Mouse (Mus musculus) liver (tissue): ENCODE data around the gene Slc4a5.
A peak's percentile ranks its signal among the peaks of the same experiment; 100 is the strongest.
"Not testable (repeated sequence)": the region's sequence is repeated elsewhere in the genome, so short reads cannot be mapped to it uniquely, and the experiment has no call there.

Experiments
- DNase-seq: peaks from one replicate; pipeline ENCODE4 v3.0.0-alpha.2; 2020; ENCODE audit warnings: mixed read lengths

Gene Slc4a5

GRCm38 (mm10) chr6:83312514-83312913 lies 92.9 kb downstream of the Slc4a5 start:
- DNase-seq = peak; percentile 80

- DNase-seq = no peak
These were observed 95.7 kb downstream of the Slc4a5 start for GRCm38 (mm10) chr6:83315293-83315692.

GRCm38 (mm10) chr6:83316022-83316421 lies 96.4 kb downstream of the Slc4a5 start:
- peak; percentile 81 for DNase-seq

GRCm38 (mm10) chr6:83317108-83317741 lies 97.6 kb downstream of the Slc4a5 start:
- DNase-seq = peak; percentile 94

GRCm38 (mm10) chr6:83321927-83322326 lies 102.3 kb downstream of the Slc4a5 start:
- DNase-seq = no peak

- DNase-seq = no peak
These were observed 103.2 kb downstream of the Slc4a5 start for GRCm38 (mm10) chr6:83322794-83323193.

GRCm38 (mm10) chr6:83323652-83324419 lies 104.2 kb downstream of the Slc4a5 start:
- DNase-seq = peak; percentile 32

- peak; percentile 95 for DNase-seq
These were observed 106.1 kb downstream of the Slc4a5 start, which contains the start of the genes Mthfd2 and Mob1a for GRCm38 (mm10) chr6:83325525-83326393. Gene Mthfd2 (minus strand): TSS chr6:83325908. Gene Mob1a (plus strand): TSS chr6:83326016.

- DNase-seq = no peak
These were observed 106.7 kb downstream of the Slc4a5 start for GRCm38 (mm10) chr6:83326394-83326736.

- no peak for DNase-seq
These were observed 107.1 kb downstream of the Slc4a5 start for GRCm38 (mm10) chr6:83326761-83327160.

- no peak for DNase-seq
These were observed 108.1 kb downstream of the Slc4a5 start for GRCm38 (mm10) chr6:83327591-83328190.

GRCm38 (mm10) chr6:83341387-83341786 lies 121.8 kb downstream of the Slc4a5 start:
- no peak for DNase-seq

- no peak for DNase-seq
These were observed 123.3 kb downstream of the Slc4a5 start for GRCm38 (mm10) chr6:83342957-83343356.

- not testable (repeated sequence) for DNase-seq
These were observed 125.7 kb downstream of the Slc4a5 start for GRCm38 (mm10) chr6:83345285-83345684.

GRCm38 (mm10) chr6:83347916-83348315 lies 128.3 kb downstream of the Slc4a5 start:
- DNase-seq = no peak

GRCm38 (mm10) chr6:83348873-83349272 lies 129.2 kb downstream of the Slc4a5 start, which contains the start of gene Bola3:
Gene Bola3 (plus strand): TSS chr6:83349147.
- no peak for DNase-seq

GRCm38 (mm10) chr6:83349274-83349958 lies 129.8 kb downstream of the Slc4a5 start:
- peak; percentile 96 for DNase-seq

- DNase-seq = no peak
These were observed 130.5 kb downstream of the Slc4a5 start for GRCm38 (mm10) chr6:83350172-83350571.

GRCm38 (mm10) chr6:83350851-83351405 lies 131.3 kb downstream of the Slc4a5 start:
- DNase-seq = peak; percentile 74

- DNase-seq = peak; percentile 89
These were observed 132.0 kb downstream of the Slc4a5 start for GRCm38 (mm10) chr6:83351490-83352160.
